Mouse (Mus musculus): Measurements from ENCODE around the gene Pdlim7. TPM values are rescaled to one million over a fixed set of nuclear protein-coding genes. Genes with fewer than 3 reads are reported as not detected.

Gene Pdlim7
- 21.9 and 89.6 TPM in 2 replicates for polyA plus RNA-seq (2011; ENCODE audit: insufficient read depth, insufficient read length, low replicate concordance, missing spikeins)

- TF ChIP-seq CTCF (IDR thresholded peaks at IDR 0.05; ENCODE audit: control insufficient read depth, insufficient read depth, low read length) (peak; percentile 85), POLR2A (IDR thresholded peaks at IDR 0.05; ENCODE audit: borderline replicate concordance, control insufficient read depth, low read depth, low read length) (peak; percentile 92; the same call in 1 of the 2 replicates)
- Histone ChIP-seq H3K4me3 (replicated peaks; ENCODE audit: control insufficient read depth, low read depth, low read length) (peak within 1 kb of the TSS; percentile 86), H3K4me1 (ENCODE audit: control insufficient read depth, insufficient read depth, low read length) (peaks cover 6% of the 10 kb centered on the region), H3K27ac (ENCODE audit: control insufficient read depth, insufficient read depth, low read depth, low read length, poor library complexity) (peak within 1 kb of the TSS; percentile 72)
- WGBS = under 1% methylated on average over 55 of the region's 55 CpGs
Observed at GRCm38 (mm10) chr13:55513111-55513748, at the start of gene Pdlim7. Gene Pdlim7, minus strand, starts transcription at chr13:55513676.

- Histone ChIP-seq H3K4me3 (replicated peaks; ENCODE audit: control insufficient read depth, low read depth, low read length) (no peak overlapping the region), H3K4me1 (ENCODE audit: control insufficient read depth, insufficient read depth, low read length) (no peaks in the 10 kb centered on the region), H3K27ac (ENCODE audit: control insufficient read depth, insufficient read depth, low read depth, low read length, poor library complexity) (no peak overlapping the region)
- TF ChIP-seq POLR2A (IDR thresholded peaks at IDR 0.05; ENCODE audit: borderline replicate concordance, control insufficient read depth, low read depth, low read length) (no peak), CTCF (IDR thresholded peaks at IDR 0.05; ENCODE audit: control insufficient read depth, insufficient read depth, low read length) (no peak)
- 87% methylated on average over 6 of the region's 6 CpGs for WGBS
Observed at GRCm38 (mm10) chr13:55557499-55557898, 44.0 kb upstream of the Pdlim7 start.

- WGBS = 92% methylated on average over 9 of the region's 9 CpGs
- Histone ChIP-seq H3K4me1 (ENCODE audit: control insufficient read depth, insufficient read depth, low read length) (no peaks in the 10 kb centered on the region), H3K4me3 (replicated peaks; ENCODE audit: control insufficient read depth, low read depth, low read length) (no peak overlapping the region), H3K27ac (ENCODE audit: control insufficient read depth, insufficient read depth, low read depth, low read length, poor library complexity) (no peak overlapping the region)
- TF ChIP-seq POLR2A (IDR thresholded peaks at IDR 0.05; ENCODE audit: borderline replicate concordance, control insufficient read depth, low read depth, low read length) (no peak), CTCF (IDR thresholded peaks at IDR 0.05; ENCODE audit: control insufficient read depth, insufficient read depth, low read length) (no peak)
Observed at GRCm38 (mm10) chr13:55555921-55556320, 42.4 kb upstream of the Pdlim7 start.

GRCm38 (mm10) chr13:55549061-55549460 is 35.6 kb upstream of the Pdlim7 start:
- Histone ChIP-seq H3K4me1 (ENCODE audit: control insufficient read depth, insufficient read depth, low read length) (no peaks in the 10 kb centered on the region; the same call in 1 of the 2 replicates), H3K4me3 (replicated peaks; ENCODE audit: control insufficient read depth, low read depth, low read length) (no peak overlapping the region), H3K27ac (ENCODE audit: control insufficient read depth, insufficient read depth, low read depth, low read length, poor library complexity) (no peak overlapping the region)
- 90% methylated on average over 15 of the region's 15 CpGs for WGBS
- TF ChIP-seq CTCF (IDR thresholded peaks at IDR 0.05; ENCODE audit: control insufficient read depth, insufficient read depth, low read length) (no peak), POLR2A (IDR thresholded peaks at IDR 0.05; ENCODE audit: borderline replicate concordance, control insufficient read depth, low read depth, low read length) (no peak)

GRCm38 (mm10) chr13:55548426-55548825 is 35.0 kb upstream of the Pdlim7 start:
- WGBS = 86% methylated on average over 5 of the region's 5 CpGs
- Histone ChIP-seq H3K4me3 (replicated peaks; ENCODE audit: control insufficient read depth, low read depth, low read length) (no peak overlapping the region), H3K27ac (ENCODE audit: control insufficient read depth, insufficient read depth, low read depth, low read length, poor library complexity) (no peak overlapping the region), H3K4me1 (ENCODE audit: control insufficient read depth, insufficient read depth, low read length) (no peaks in the 10 kb centered on the region; the same call in 1 of the 2 replicates)
- TF ChIP-seq CTCF (IDR thresholded peaks at IDR 0.05; ENCODE audit: control insufficient read depth, insufficient read depth, low read length) (no peak), POLR2A (IDR thresholded peaks at IDR 0.05; ENCODE audit: borderline replicate concordance, control insufficient read depth, low read depth, low read length) (no peak)

- no peak overlapping the region for H3K27ac ChIP-seq (ENCODE audit: control insufficient read depth, insufficient read depth, low read depth, low read length, poor library complexity)
- H3K4me3 ChIP-seq (replicated peaks; ENCODE audit: control insufficient read depth, low read depth, low read length) = no peak overlapping the region
- 97% methylated on average over 2 of the region's 2 CpGs for WGBS
- TF ChIP-seq CTCF (IDR thresholded peaks at IDR 0.05; ENCODE audit: control insufficient read depth, insufficient read depth, low read length) = no peak
- no peak for TF ChIP-seq POLR2A (IDR thresholded peaks at IDR 0.05; ENCODE audit: borderline replicate concordance, control insufficient read depth, low read depth, low read length)
- no peaks in the 10 kb centered on the region; the same call in 1 of the 2 replicates for H3K4me1 ChIP-seq (ENCODE audit: control insufficient read depth, insufficient read depth, low read length)
Observed at GRCm38 (mm10) chr13:55547916-55548315, 34.4 kb upstream of the Pdlim7 start.

GRCm38 (mm10) chr13:55544792-55545191 is 31.3 kb upstream of the Pdlim7 start:
- WGBS = 66% methylated on average over 6 of the region's 6 CpGs
- Histone ChIP-seq H3K4me3 (replicated peaks; ENCODE audit: control insufficient read depth, low read depth, low read length) (no peak overlapping the region), H3K27ac (ENCODE audit: control insufficient read depth, insufficient read depth, low read depth, low read length, poor library complexity) (no peak overlapping the region), H3K4me1 (ENCODE audit: control insufficient read depth, insufficient read depth, low read length) (no peaks in the 10 kb centered on the region; the same call in 1 of the 2 replicates)
- TF ChIP-seq CTCF (IDR thresholded peaks at IDR 0.05; ENCODE audit: control insufficient read depth, insufficient read depth, low read length) (no peak), POLR2A (IDR thresholded peaks at IDR 0.05; ENCODE audit: borderline replicate concordance, control insufficient read depth, low read depth, low read length) (no peak)

GRCm38 (mm10) chr13:55543447-55543846 is 30.0 kb upstream of the Pdlim7 start:
- no peak overlapping the region for H3K27ac ChIP-seq (ENCODE audit: control insufficient read depth, insufficient read depth, low read depth, low read length, poor library complexity)
- no peaks in the 10 kb centered on the region; the same call in 1 of the 2 replicates for H3K4me1 ChIP-seq (ENCODE audit: control insufficient read depth, insufficient read depth, low read length)
- TF ChIP-seq CTCF (IDR thresholded peaks at IDR 0.05; ENCODE audit: control insufficient read depth, insufficient read depth, low read length) = no peak
- TF ChIP-seq POLR2A (IDR thresholded peaks at IDR 0.05; ENCODE audit: borderline replicate concordance, control insufficient read depth, low read depth, low read length) = no peak
- WGBS = 90% methylated on average over 8 of the region's 8 CpGs
- no peak overlapping the region for H3K4me3 ChIP-seq (replicated peaks; ENCODE audit: control insufficient read depth, low read depth, low read length)

All from bone marrow, adult 2 months (tissue).